Mouse (Mus musculus) thymus, postnatal 25 days (tissue): ENCODE measurements around the gene Gm9944.

ENCODE experiments used
- DNase-seq: peaks from one replicate; pipeline ENCODE4 v3.0.0; 2022

The Gm9944 gene

DNA sequence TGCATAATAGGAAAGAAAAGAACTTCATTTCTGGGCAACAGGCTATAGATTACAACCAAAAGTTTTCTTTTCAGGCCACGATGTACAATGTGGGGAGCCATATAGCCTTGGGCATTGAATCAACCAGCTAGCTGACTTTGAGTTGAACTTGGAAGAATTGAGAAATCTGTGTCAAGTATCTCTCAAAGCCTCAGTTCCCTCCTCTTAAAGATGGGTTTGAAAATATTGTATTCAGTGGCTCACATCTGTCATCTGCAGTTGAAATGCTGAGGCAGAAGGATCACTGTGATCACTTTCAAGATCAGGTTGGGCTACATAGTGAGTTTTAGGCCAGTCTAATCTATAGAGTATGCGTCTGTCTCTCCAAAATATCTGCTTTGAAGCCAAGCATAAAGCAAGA lies at the start of gene Gm9944:
TSS of gene Gm9944 (minus strand) at position 101 of the 400 bp plus-strand sequence.
- DNase-seq: no peak

DNA sequence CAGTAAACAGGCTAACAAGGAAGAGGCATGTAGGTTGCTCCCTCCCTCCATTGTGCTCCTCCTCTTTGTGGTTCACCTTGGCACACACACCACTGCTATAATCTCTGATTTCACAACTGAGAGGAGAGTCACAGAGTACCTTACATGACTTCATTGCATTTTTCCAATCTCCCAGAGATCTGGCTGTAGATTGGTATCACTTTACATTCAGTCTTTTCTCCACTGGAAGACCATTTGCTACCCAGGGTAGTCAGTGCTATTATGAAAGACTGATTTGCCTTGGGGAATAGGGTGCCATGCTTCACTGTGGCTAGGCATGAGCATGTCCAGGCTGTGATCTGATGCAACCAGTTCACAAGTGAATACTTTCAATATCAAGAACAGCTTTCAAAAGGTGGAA lies 40.2 kb upstream of the Gm9944 start:
- DNase-seq: no peak

DNA sequence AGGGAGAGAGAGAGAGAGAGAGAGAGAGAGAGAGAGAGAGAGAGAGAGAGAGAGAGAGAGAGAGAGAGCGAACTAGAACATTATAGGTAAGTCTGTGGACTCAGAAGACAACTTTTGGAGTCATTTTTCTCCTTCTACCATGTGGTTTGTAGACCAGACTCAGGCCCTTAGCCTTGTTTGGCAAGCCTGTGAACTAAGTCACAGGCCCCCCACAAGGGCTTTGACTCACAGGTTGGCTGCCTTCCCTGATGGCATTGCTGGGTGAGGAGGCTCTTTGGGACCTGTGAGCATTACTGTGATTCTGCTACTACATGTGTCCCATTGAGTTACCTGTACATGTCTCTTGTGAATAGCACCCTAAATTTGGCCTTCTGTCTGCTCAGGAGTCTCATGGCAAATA lies 15.0 kb upstream of the Gm9944 start:
- no peak for DNase-seq

DNA sequence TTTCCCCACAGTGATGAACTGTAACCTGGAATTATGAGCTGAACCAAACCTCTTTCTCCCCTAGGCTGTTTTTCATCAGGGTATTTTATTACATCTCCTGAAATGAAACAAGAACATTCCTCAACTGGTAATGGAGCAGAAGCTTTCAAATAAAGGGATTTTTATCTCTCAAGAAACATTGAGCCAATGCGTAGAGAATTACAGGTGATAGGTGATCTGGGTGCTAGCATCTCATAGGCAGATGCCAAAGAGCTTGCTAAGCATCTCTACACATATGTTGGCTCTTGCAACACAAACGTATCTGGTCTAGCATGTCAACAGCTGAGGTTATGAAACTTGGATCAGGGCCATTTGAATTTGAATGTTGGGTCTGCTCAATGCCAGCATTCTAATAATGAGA lies 12.1 kb upstream of the Gm9944 start:
- no peak for DNase-seq

DNA sequence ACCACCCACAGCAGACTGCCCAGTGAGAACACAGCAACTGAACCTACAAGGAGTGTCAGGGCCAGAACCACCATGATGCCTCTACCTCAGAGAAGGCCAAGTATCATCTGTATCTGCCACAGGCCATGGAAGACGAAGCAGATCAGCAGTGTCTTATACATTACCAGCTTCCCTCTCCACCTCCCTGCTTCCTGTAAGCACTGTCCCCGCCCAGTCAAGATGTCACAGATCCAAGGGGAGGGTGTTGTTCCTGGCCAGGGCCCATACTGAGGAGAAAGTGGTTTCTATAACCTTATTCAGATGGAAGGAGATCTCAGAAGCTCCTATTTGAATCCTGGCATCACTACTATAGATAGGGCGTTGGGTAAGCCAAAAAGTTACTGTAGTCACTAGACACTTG lies 10.5 kb upstream of the Gm9944 start, which contains the start of gene Aadacl3:
TSS of gene Aadacl3 (minus strand) at position 101 of the 400 bp plus-strand sequence.
- no peak for DNase-seq

DNA sequence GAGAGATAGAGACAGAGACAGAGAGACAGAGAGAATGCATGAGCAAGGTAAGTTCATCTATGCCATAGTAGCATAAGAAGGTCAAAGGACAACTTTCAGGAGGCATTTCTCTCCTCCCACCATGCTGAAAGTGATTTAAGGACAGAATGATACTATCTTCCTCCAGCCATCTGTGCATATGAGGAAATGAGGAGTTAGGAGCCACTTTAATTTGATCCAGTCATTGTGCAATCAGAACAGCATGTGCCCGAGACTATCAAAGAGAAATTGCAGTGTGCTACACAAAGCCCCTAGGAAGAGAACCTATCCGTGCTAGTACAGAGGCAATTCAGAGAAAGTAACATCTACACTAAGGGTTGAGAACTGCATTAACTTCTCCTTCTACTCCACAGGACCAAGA lies 4.6 kb downstream of the Gm9944 start:
- DNase-seq: no peak

DNA sequence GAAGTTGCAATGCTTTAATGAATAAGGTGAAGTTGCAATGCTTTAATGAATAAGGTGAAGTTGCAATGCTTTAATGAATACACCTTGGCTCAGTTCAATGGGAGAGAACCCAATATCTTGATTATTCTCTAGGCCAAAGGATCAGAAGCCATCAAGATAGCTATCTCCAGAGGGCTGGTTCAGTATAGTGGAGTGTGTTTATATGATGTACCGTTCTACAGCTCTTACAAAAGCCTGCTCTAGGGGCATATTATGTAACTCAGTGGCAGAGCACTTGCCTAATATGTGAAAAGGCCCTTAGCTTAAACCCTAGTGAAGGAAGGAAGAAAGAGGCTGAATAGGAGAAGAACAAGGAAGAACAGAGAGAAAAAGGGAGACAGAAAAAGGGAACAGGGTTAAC lies 11.5 kb downstream of the Gm9944 start:
- no peak for DNase-seq

DNA sequence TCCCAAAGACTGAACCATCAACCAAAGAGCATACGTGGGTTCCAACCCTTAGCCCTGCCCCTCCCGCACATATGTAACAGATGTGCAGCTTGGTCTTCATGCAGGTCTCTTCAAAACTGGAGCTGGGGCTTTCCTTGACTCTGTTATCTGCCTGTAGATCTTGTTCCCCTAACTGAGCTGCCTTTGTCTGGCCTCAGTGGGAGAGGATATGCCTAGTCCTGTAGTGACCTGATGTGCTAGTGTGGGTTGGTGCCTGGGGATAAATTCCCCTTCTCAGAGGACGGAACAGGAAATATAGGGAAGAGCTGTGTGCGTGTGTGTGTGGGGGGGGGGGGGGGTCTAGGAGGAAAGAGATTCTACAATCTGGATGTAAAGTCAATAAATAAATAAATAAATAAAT lies 12.0 kb downstream of the Gm9944 start:
- no peak for DNase-seq

DNA sequence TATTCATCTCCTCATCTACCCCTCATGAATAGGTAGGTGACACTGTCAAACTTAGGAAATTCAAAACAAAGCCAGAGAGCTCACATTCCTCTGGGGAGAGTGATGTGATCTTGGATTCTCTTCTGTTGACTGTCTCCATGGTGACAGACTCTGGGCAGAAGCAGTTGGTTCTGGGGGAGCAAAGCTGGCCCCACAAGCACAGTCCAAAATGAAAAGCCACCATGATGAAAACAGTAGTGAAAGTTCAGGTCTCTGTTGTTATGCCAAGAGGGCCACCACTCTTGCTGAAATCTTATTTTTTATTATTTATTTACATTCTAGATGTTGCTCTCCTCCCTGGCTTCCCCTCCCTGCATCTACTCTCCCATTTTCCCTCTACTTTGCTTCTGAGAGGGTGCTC lies 14.4 kb downstream of the Gm9944 start, which contains the start of gene 1700012P22Rik:
TSS of gene 1700012P22Rik (minus strand) at position 101 of the 400 bp plus-strand sequence.
- DNase-seq: no peak

DNA sequence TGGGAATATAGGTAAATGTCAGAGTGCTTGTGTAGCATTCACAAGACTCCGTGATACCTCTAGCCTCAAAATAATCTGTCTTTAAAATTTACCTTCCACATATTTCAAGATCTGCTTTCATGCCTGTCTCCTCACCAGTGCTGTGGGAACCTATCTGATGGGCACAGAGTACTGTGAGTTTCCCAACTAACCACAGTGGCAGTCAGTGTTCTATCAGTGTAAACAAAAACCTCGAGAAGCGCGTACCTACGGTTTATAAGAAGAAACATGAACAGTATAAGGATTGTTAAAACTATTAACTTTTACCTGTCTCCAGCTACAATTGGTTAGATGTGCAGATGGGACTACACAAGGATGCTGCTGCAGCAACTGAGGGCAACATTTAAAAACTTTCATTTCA lies 19.9 kb downstream of the Gm9944 start:
- no peak for DNase-seq

DNA sequence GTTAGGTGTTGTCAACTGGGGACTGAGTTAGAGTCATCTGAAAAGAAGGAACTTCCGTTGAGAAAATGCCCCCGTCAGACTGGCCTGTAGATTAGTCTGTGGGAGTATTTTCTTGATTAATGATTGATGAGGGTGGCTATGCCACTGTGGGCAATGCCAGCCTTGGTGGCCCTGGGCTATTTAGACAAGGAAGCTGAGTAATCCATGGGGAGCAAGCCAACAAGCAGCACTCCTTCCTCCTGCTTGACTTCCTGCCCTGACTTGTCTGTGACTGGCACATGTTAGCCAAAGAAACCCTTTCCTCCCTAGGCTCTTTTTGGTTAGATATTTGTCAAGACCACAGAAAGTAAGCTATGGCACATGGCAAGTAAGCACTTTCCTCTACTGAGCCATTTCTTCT lies 22.4 kb downstream of the Gm9944 start:
- DNase-seq: no peak

DNA sequence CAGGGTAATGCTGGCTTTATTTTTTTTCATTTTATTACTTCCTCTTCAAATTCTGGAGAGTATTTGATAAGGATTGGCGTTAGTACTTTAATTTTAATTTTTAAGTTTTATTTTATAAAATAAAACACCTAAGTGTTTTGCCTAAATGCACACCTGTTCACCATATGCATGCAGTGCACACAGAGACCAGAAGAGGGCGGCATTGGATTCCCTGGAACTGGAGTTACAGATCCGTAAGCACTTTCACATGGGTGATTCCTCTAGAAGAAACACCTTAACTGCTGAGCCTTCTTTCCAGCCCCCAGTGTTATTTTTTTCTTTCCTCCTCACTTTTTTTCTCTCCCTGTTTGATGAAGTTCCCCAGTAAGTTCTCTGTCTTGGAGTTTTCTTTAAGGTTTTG lies 24.2 kb downstream of the Gm9944 start:
- peak; percentile 9 for DNase-seq

DNA sequence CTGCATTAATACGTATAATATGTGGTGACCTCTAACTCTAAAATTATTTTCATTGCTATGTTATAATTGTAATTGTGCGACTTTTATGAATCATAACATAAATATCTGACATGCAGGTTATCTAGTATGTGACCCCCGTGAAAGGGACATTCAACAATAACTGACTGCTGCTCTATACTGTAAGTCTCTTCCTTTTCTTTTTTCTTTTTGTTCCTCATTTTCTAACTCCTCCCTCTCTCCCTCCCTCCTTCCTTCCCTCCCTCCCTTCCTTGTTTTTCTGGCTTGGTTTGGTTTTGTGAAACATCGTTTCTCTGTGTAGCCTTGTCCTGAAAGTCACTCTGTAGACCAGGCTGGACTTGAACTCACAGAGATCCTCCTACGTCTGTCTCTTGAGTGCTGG lies 28.5 kb downstream of the Gm9944 start:
- no peak for DNase-seq

DNA sequence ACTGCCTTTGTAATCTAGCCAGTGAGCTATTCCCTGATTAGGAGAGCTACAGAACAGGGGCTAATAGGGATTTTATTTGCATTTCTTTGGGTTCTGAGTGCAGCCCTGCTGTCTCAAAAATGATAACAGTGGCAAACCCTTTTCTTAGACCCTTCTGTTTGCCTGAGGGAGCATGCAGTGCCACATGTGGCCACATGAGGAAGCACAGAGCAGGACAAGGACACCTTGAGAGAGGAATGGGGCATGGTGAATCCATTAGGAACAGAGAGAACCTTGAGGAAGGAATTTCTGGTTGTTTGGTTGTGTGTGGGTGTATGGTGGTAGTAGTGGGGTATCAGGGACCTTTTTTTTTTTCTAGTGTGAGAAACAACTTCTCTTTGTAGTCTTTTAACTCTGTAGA lies 32.5 kb downstream of the Gm9944 start:
- no peak for DNase-seq

DNA sequence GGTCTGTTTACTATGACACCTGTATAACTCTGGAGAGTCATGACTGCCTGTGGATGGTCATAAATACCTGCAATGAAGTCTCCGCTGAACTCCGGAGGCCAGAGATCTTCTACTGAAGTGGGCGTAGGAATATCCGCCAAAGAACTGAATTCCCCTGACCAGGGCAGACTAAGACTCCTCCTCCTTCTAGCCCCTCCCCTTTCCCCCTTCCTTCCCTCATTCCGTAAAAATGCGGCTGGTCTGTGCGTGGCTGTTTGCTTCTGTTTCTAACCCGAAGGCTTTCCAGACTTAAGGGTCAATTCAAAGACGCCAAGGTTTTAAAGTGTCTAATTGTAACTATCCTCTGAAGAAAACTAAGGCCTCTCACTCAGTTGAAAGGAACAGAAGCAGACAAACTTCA lies 44.8 kb downstream of the Gm9944 start, which contains the start of gene Pramef12:
TSS of gene Pramef12 (minus strand) at position 175 of the 400 bp plus-strand sequence.
- DNase-seq: no peak

DNA sequence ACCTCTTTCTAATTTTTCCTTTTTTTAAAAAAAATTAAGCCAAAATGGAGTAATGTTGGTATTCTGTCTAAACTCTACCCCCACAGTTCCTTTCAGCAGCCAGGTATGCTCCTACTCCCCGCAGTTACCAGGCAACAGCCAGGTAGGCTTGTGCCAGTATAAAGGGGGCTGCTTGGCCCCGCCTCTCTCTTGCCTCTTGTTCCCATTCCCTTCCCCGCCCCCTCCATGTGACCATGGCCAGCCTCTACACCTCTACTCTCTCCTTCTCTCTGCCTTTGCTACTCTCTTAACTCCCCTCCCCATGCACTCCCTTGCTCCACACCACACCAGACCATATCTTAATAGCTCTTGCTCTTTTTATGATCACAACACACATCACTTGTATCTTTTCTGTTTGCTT lies 46.9 kb downstream of the Gm9944 start:
- DNase-seq: no peak

DNA sequence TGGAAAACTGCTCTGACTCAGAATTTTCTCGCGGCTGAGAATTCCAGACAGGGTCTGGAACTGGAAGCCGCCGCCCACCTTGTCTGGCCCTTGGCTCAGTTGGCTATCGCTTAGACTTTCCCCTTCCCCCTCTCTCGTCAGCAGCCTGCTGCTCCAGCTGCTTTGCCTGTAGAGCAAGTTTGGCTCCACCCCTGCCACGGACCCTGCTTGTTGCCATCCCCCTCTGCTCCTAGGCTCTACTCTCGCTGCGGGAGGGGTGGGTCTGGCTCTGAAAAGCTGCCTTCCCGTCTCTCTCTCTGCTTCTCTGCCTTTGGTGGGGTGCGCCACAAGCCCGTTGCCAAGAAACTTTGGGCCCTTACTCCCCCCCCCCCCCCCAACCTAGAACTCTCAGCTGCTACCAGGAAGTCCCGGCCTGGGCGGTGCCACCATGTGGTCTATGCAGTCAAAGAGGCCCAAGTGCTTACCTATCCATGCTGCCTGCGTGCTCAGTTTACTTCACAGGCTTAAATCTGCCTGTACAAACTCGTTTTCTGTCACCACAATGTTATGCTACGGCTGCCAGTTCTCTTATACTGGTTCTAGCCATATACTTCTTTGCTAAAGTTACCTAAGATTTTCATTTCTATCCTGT lies 48.5 kb downstream of the Gm9944 start:
- DNase-seq: no peak
